Mouse (Mus musculus): ENCODE measurements at regions not wholly inside any gene's neighbourhood (a gene's known extent, or its start where the extent isn't known, plus 50 kb on each side); places are given as distances from the start of the nearest gene placed in this dataset.

GRCm38 (mm10) chr5:118351301-118351700 is 106.3 kb downstream of the 2410131K14Rik start:
- in situ Hi-C loops (cut with MboI; ENCODE audit: low pct_unique_long_range_greater_than_20kb in 1 of 2, low sequenced_read_pairs in 2 of 2, unreplicated experiment in 1 of 2) = no loop called here

- in situ Hi-C loops (cut with MboI; ENCODE audit: low pct_unique_long_range_greater_than_20kb in 1 of 2, low sequenced_read_pairs in 2 of 2, unreplicated experiment in 1 of 2) = no loop called here
Measured at GRCm38 (mm10) chr5:118352142-118352541, 107.1 kb downstream of the 2410131K14Rik start.

- in situ Hi-C loops (cut with MboI; ENCODE audit: low pct_unique_long_range_greater_than_20kb in 1 of 2, low sequenced_read_pairs in 2 of 2, unreplicated experiment in 1 of 2) = no loop called here
Measured at GRCm38 (mm10) chr5:118353061-118353460, 108.0 kb downstream of the 2410131K14Rik start.

GRCm38 (mm10) chr5:118353689-118354088 is 108.7 kb downstream of the 2410131K14Rik start:
- in situ Hi-C loops (cut with MboI; ENCODE audit: low pct_unique_long_range_greater_than_20kb in 1 of 2, low sequenced_read_pairs in 2 of 2, unreplicated experiment in 1 of 2) = no loop called here

GRCm38 (mm10) chr5:118354127-118354526 is 109.1 kb downstream of the 2410131K14Rik start:
- in situ Hi-C loops (cut with MboI; ENCODE audit: low pct_unique_long_range_greater_than_20kb in 1 of 2, low sequenced_read_pairs in 2 of 2, unreplicated experiment in 1 of 2) = no loop called here

- in situ Hi-C loops (cut with MboI; ENCODE audit: low pct_unique_long_range_greater_than_20kb in 1 of 2, low sequenced_read_pairs in 2 of 2, unreplicated experiment in 1 of 2) = no loop called here
Measured at GRCm38 (mm10) chr5:118354871-118355270, 109.8 kb downstream of the 2410131K14Rik start.

- in situ Hi-C loops (cut with MboI; ENCODE audit: low pct_unique_long_range_greater_than_20kb in 1 of 2, low sequenced_read_pairs in 2 of 2, unreplicated experiment in 1 of 2) = no loop called here
Measured at GRCm38 (mm10) chr5:118355287-118355686, 110.3 kb downstream of the 2410131K14Rik start.

- in situ Hi-C loops (cut with MboI; ENCODE audit: low pct_unique_long_range_greater_than_20kb in 1 of 2, low sequenced_read_pairs in 2 of 2, unreplicated experiment in 1 of 2) = no loop called here
Measured at GRCm38 (mm10) chr5:118355691-118356337, 110.8 kb downstream of the 2410131K14Rik start.

GRCm38 (mm10) chr5:118359646-118360373 is 114.8 kb downstream of the 2410131K14Rik start:
- in situ Hi-C loops (cut with MboI; ENCODE audit: low pct_unique_long_range_greater_than_20kb in 1 of 2, low sequenced_read_pairs in 2 of 2, unreplicated experiment in 1 of 2) = no loop called here

GRCm38 (mm10) chr5:118360374-118361064 is 115.5 kb downstream of the 2410131K14Rik start:
- in situ Hi-C loops (cut with MboI; ENCODE audit: low pct_unique_long_range_greater_than_20kb in 1 of 2, low sequenced_read_pairs in 2 of 2, unreplicated experiment in 1 of 2) = no loop called here

GRCm38 (mm10) chr5:118361133-118361852 is 116.3 kb downstream of the 2410131K14Rik start:
- in situ Hi-C loops (cut with MboI; ENCODE audit: low pct_unique_long_range_greater_than_20kb in 1 of 2, low sequenced_read_pairs in 2 of 2, unreplicated experiment in 1 of 2) = no loop called here

GRCm38 (mm10) chr5:118361853-118362406 is 116.9 kb downstream of the 2410131K14Rik start:
- in situ Hi-C loops (cut with MboI; ENCODE audit: low pct_unique_long_range_greater_than_20kb in 1 of 2, low sequenced_read_pairs in 2 of 2, unreplicated experiment in 1 of 2) = no loop called here

- in situ Hi-C loops (cut with MboI; ENCODE audit: low pct_unique_long_range_greater_than_20kb in 1 of 2, low sequenced_read_pairs in 2 of 2, unreplicated experiment in 1 of 2) = no loop called here
Measured at GRCm38 (mm10) chr5:118362738-118363137, 117.7 kb downstream of the 2410131K14Rik start.

GRCm38 (mm10) chr5:118363154-118363553 is 118.1 kb downstream of the 2410131K14Rik start:
- in situ Hi-C loops (cut with MboI; ENCODE audit: low pct_unique_long_range_greater_than_20kb in 1 of 2, low sequenced_read_pairs in 2 of 2, unreplicated experiment in 1 of 2) = no loop called here

GRCm38 (mm10) chr5:118364646-118365045 is 119.6 kb downstream of the 2410131K14Rik start:
- in situ Hi-C loops (cut with MboI; ENCODE audit: low pct_unique_long_range_greater_than_20kb in 1 of 2, low sequenced_read_pairs in 2 of 2, unreplicated experiment in 1 of 2) = no loop called here

GRCm38 (mm10) chr5:118365196-118365595 is 120.2 kb downstream of the 2410131K14Rik start:
- in situ Hi-C loops (cut with MboI; ENCODE audit: low pct_unique_long_range_greater_than_20kb in 1 of 2, low sequenced_read_pairs in 2 of 2, unreplicated experiment in 1 of 2) = no loop called here

GRCm38 (mm10) chr5:118365651-118366050 is 120.6 kb downstream of the 2410131K14Rik start:
- in situ Hi-C loops (cut with MboI; ENCODE audit: low pct_unique_long_range_greater_than_20kb in 1 of 2, low sequenced_read_pairs in 2 of 2, unreplicated experiment in 1 of 2) = no loop called here

GRCm38 (mm10) chr5:118367047-118367446 is 122.0 kb downstream of the 2410131K14Rik start:
- in situ Hi-C loops (cut with MboI; ENCODE audit: low pct_unique_long_range_greater_than_20kb in 1 of 2, low sequenced_read_pairs in 2 of 2, unreplicated experiment in 1 of 2) = no loop called here
